Mouse (Mus musculus): ENCODE data around the gene Oser1.

GRCm38 (mm10) chr2:163393976-163394375 lies 30.5 kb downstream of the Oser1 start:
- TF ChIP-seq TAL1 (IDR thresholded peaks at IDR 0.05; ENCODE audit: low read length) (no peak), GATA1 (IDR thresholded peaks at IDR 0.05; ENCODE audit: low read length) (no peak)
